Mouse (Mus musculus): Measurements from ENCODE around the gene Osgin1. TPM values are rescaled to one million over a fixed set of nuclear protein-coding genes. Genes with fewer than 3 reads are reported as not detected.

Osgin1 gene
- polyA plus RNA-seq, 1 experiment, result not detected

DNA sequence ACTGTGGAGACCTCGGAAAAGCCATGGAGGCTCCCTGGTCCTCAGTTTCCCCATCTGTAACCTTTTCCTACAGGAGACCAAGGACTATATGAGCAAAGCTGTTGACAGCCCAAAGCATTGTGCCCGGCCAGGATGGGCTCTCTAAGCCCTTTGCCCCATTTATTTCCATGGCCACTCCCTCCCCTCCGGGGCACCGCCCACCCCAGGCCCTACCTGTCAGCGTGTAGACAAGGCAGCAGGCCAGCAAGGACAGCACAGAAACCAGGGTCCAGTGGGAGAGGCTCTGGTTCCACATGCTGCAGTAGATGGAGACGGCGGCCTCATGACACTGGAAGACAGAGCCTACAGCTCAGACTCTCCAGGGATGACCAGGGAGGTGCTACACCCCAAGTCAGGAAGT, 53.2 kb downstream of the Osgin1 start:
- no peak for TF ChIP-seq EP300 (IDR thresholded peaks at IDR 0.05; ENCODE audit: insufficient read depth, low read depth, low read length)
- TF ChIP-seq POLR2A (IDR thresholded peaks at IDR 0.05; ENCODE audit: insufficient read depth, low read length), result no peak
- TF ChIP-seq CTCF (IDR thresholded peaks at IDR 0.05; ENCODE audit: low read depth, low read length), result no peak

More for the DNA sequence above, 53.2 kb downstream of the Osgin1 start:
- Histone ChIP-seq H3K27me3 (ENCODE audit: control insufficient read depth, insufficient read depth, low read length, poor library complexity, severe bottlenecking) (no peaks in the 10 kb centered on the region), H3K4me1 (ENCODE audit: control insufficient read depth, insufficient read depth, low read length) (no peaks in the 10 kb centered on the region), H3K27ac (ENCODE audit: insufficient read depth, low read length) (no peak overlapping the region), H3K4me3 (ENCODE audit: low read depth, low read length) (no peak overlapping the region), H3K9me3 (replicated peaks; ENCODE audit: control insufficient read depth, insufficient read depth, low read length, poor library complexity, severe bottlenecking) (no peaks in the 10 kb centered on the region), H3K9ac (ENCODE audit: low read depth, poor library complexity, severe bottlenecking) (no peak overlapping the region), H3K36me3 (ENCODE audit: control insufficient read depth, insufficient read depth, low read length, poor library complexity, severe bottlenecking) (no peaks in the 10 kb centered on the region)

Other genes with a start within 250 kb of the Osgin1 start
- 140 and 152 TPM in 2 replicates for gene Hsbp1, start 89.6 kb upstream of the Osgin1 start, polyA plus RNA-seq (2011; ENCODE audit: insufficient read depth, insufficient read length, low read depth, missing spikeins)
- 6.9 and 7.4 TPM in 2 replicates for gene Mlycd, start 39.2 kb upstream of the Osgin1 start, polyA plus RNA-seq (2011; ENCODE audit: insufficient read depth, insufficient read length, low read depth, missing spikeins)
- gene Necab2, start 12.6 kb downstream of the Osgin1 start, polyA plus RNA-seq (2011; ENCODE audit: insufficient read depth, insufficient read length, low read depth, missing spikeins), result 3.8 and 4.3 TPM in 2 replicates
- gene Slc38a8, start 67.6 kb downstream of the Osgin1 start, polyA plus RNA-seq (2011; ENCODE audit: insufficient read depth, insufficient read length, low read depth, missing spikeins), result not detected in 2 replicates
- gene Mbtps1, start 124.6 kb downstream of the Osgin1 start, polyA plus RNA-seq (2011; ENCODE audit: insufficient read depth, insufficient read length, low read depth, missing spikeins), result 117 and 118 TPM in 2 replicates
- gene Hsdl1, start 141.1 kb downstream of the Osgin1 start, polyA plus RNA-seq (2011; ENCODE audit: insufficient read depth, insufficient read length, low read depth, missing spikeins), result 19.2 and 20.6 TPM in 2 replicates
- 0.28 TPM in 1 of 2 replicates, not detected in the other for gene Dnaaf1, start 141.1 kb downstream of the Osgin1 start, polyA plus RNA-seq (2011; ENCODE audit: insufficient read depth, insufficient read length, low read depth, missing spikeins)
- 7.3 and 7.5 TPM in 2 replicates for gene Taf1c, start 171.1 kb downstream of the Osgin1 start, polyA plus RNA-seq (2011; ENCODE audit: insufficient read depth, insufficient read length, low read depth, missing spikeins)
- 1.7 and 2.0 TPM in 2 replicates for gene Adad2, start 178.6 kb downstream of the Osgin1 start, polyA plus RNA-seq (2011; ENCODE audit: insufficient read depth, insufficient read length, low read depth, missing spikeins)
- gene Kcng4, start 201.6 kb downstream of the Osgin1 start, polyA plus RNA-seq (2011; ENCODE audit: insufficient read depth, insufficient read length, low read depth, missing spikeins), result not detected in 2 replicates
- not detected in 2 replicates for gene Wfdc1, start 232.2 kb downstream of the Osgin1 start, polyA plus RNA-seq (2011; ENCODE audit: insufficient read depth, insufficient read length, low read depth, missing spikeins)